Mouse (Mus musculus): ENCODE measurements around the gene Olfr969.
"Not testable (repeated sequence)": the region's sequence is repeated elsewhere in the genome, so short reads cannot be mapped to it uniquely, and the experiment has no call there.

Gene Olfr969

DNA sequence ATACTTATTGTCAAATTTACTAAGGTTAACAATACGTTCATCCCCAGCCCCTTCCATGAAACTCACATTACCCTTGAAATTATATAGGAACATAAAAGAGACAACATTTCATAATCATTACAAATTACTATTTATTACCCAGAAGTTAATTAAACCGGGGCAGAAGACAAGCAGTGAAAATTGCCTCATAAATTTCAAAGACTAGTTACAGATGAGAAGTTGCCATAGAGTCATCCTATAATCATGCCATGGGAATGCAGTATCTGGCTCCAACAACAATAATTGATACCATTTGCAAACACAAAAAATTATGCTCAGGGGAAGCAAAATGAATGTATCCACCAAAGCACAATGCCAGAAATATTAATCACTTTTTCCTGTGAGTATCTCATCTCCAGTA is at the start of gene Olfr969:
Gene Olfr969 (plus strand): TSS at position 388 of the 400 bp plus-strand sequence.
- no peak for DNase-seq (ENCODE audit: low spot score)

- DNase-seq (ENCODE audit: low spot score): no peak
These were observed 44.8 kb upstream of the Olfr969 start, which contains the start of gene Olfr967 for GRCm38 (mm10) chr9:39745949-39746348. Gene Olfr967, plus strand, starts transcription at chr9:39746249.

DNA sequence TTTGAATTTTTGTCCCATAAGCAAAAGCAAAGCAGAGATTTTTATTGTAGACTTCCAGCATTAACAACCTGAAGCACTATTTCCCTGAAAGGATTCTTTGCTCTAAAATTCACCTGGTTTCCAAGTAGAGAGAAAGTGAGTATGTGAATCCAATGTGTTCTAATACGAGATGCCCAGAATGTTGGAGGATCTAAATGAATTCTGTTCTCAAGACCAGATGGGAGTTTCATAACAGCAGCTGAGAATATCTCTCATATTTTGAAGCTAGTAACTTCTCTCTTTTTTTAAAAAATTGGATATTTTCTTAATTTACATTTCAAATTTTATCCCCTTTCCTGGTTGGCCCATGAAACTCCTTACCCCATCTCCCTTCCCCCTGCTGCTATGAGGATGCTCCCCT is 44.3 kb upstream of the Olfr969 start:
- no peak for DNase-seq (ENCODE audit: low spot score)

DNA sequence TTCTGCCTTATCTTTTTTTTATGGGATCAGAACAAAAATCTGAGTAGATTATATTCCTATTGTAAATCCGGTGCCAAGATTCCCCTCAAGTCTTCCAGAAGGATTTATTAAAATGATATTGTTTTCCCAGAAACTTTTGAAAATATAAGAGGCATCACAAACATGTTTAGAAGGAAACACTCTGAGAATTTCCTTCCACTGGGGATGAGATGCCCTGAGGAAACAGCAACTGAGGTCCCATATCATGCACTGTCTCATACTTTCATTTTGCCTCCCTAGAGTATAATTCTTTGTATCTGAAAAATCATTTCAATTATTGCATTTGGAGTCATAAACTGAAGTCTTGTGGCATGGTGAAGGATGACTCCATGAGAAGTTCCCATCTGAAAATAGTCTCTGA is 7.6 kb upstream of the Olfr969 start, which contains the start of gene Olfr968:
Gene Olfr968 (minus strand): TSS at position 101 of the 400 bp plus-strand sequence.
- DNase-seq (ENCODE audit: low spot score): no peak

DNA sequence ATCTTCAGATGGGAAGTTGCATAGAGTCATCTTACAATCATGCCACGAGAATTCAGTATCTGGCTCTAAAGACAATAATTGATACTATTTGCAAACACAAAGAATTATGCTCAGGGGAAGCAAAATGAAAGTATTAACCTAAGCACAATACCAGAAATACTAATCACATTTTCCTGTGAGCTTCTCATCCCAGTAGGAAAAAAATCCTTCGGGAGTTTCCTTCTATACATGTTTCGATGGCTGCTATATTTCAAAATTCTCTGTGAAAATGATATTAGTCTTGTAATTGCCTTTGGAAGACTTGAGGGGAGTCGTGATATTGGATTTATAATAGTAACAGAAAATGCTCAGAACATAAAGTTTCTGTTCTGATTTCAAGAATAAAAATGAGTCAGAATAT is 17.8 kb downstream of the Olfr969 start, which contains the start of gene Olfr970:
Gene Olfr970 (plus strand): TSS at position 301 of the 400 bp plus-strand sequence.
- no peak for DNase-seq (ENCODE audit: low spot score)

DNA sequence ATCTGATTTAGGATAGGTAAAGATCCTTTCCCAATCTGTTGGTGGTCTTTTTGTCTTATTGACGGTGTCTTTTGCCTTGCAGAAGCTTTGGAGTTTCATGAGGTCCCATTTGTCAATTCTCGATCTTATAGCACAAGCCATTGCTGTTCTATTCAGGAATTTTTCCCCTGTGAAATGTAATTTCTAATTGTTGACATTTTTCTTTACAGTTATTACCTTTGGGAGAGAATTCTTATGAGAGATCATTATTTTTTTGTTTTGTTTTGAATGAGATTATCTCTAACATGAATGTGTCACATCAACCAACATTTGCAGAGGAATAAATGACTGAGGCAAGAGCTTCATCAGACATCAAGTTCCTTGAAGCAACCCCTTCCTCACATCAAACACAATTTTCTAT is 45.8 kb downstream of the Olfr969 start, which contains the start of gene Olfr971:
Gene Olfr971 (plus strand): TSS at position 301 of the 400 bp plus-strand sequence.
- not testable (repeated sequence) for DNase-seq (ENCODE audit: low spot score)
